Mouse (Mus musculus): ENCODE results near the gene B3gnt3. TPM values are rescaled to one million over a fixed set of nuclear protein-coding genes. Genes with fewer than 3 reads are reported as not detected.

The B3gnt3 gene
- polyA plus RNA-seq, 1 experiment from 2014 or later, result 1.6 TPM

DNA sequence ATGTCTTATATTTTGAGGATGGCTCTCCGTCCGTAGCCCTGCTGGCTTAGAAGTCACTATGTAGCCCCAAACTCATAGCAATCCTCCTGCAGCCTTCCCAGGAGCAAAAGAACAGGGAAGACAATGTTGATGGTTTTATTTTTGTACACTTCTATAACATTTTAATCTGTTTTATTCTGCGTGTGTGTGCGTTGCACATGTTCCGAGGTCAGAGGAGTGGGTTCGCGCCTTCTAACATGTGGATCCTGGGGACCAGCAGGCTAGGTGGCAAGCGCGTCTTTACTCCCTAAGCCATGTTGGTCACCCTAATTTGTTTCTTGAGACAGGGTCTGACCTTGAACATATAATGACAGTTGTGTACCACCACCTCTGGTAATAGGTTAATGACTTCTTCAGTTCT is 24.8 kb downstream of the B3gnt3 start:
- peak overlapping the region; percentile 94 for H3K4me2 ChIP-seq (replicated peaks; ENCODE audit: low read depth, low read length)
- peaks cover 24% of the 10 kb centered on the region; the same call in 1 of the 2 replicates for H3K4me1 ChIP-seq (ENCODE audit: control insufficient read depth, insufficient read depth, low read length)
- no peaks in the 10 kb centered on the region for H3K9me3 ChIP-seq (ENCODE audit: control insufficient read depth, low read length)
- H3K27ac ChIP-seq (ENCODE audit: low read depth, low read length), result no peak overlapping the region
- no peaks in the 10 kb centered on the region for H3K36me3 ChIP-seq (ENCODE audit: control insufficient read depth, insufficient read depth, low read length)
- H3K4me3 ChIP-seq (ENCODE audit: low read length), result peak overlapping the region; percentile 63
- no peak for ATAC-seq (ENCODE audit: low FRiP score, low TSS enrichment)
- WGBS, result 52% methylated on average over 9 of the region's 9 CpGs
- H3K27me3 ChIP-seq (ENCODE audit: control insufficient read depth, insufficient read depth, low read length), result peaks cover 61% of the 10 kb centered on the region
- H3K9ac ChIP-seq (ENCODE audit: low read depth, low read length), result peak overlapping the region; percentile 69

DNA sequence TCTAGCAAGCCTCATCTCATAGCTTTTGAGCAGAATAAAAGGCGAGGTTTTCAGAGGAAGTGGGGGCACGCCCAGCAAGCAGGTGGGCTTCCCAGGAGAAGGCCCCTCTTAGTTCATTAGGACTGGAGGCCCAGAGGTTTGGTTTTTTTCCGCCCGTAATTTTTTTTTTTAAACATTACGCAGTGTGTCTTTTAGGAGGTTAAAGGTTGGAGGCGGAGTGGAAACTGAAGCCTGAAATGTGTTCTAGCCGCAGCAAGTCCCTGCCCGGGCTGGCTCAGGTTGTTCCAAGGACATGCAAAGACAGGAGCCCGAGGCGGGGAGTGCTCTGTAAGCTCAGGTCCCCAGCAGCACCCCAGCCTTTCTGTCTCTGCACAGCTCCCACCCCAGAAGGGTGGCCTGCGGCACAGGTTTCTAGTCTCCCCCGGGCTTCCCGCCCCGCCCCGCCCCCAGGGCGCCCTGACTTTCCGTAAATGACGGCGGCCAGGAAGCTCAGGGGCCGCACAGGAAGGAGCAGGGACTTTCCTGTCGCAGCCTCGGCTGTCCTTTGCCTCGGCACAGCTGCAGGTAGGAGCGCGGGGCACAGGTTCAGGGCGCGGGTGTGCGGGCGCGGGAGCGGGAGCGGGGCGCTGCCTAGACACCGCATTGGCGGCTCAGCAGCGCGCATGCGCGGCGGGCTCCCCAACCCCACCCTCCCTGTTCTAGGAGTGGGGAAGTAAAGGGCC is 25.4 kb downstream of the B3gnt3 start, which contains the start of gene Jak3:
Jak3 (plus strand) TSS at position 277 of the 722 bp plus-strand sequence.
- no peaks in the 10 kb centered on the region for H3K36me3 ChIP-seq (ENCODE audit: control insufficient read depth, insufficient read depth, low read length)
- H3K4me3 ChIP-seq (ENCODE audit: low read length), result peak within 1 kb of the TSS; percentile 63
- no peaks in the 10 kb centered on the region for H3K9me3 ChIP-seq (ENCODE audit: control insufficient read depth, low read length)
- 0 out of 2 replicates have a peak, but pooled peaks have one; percentile 21 for ATAC-seq (ENCODE audit: low FRiP score, low TSS enrichment)
- peak within 1 kb of the TSS; percentile 94 for H3K4me2 ChIP-seq (replicated peaks; ENCODE audit: low read depth, low read length)
- peak within 1 kb of the TSS; percentile 69 for H3K9ac ChIP-seq (ENCODE audit: low read depth, low read length)
- H3K4me1 ChIP-seq (ENCODE audit: control insufficient read depth, insufficient read depth, low read length), result peaks cover 27% of the 10 kb centered on the region; the same call in 1 of the 2 replicates
- no peak within 1 kb of the TSS for H3K27ac ChIP-seq (ENCODE audit: low read depth, low read length)
- WGBS, result 3% methylated on average over 35 of the region's 40 CpGs
- H3K27me3 ChIP-seq (ENCODE audit: control insufficient read depth, insufficient read depth, low read length), result peaks cover 55% of the 10 kb centered on the region

DNA sequence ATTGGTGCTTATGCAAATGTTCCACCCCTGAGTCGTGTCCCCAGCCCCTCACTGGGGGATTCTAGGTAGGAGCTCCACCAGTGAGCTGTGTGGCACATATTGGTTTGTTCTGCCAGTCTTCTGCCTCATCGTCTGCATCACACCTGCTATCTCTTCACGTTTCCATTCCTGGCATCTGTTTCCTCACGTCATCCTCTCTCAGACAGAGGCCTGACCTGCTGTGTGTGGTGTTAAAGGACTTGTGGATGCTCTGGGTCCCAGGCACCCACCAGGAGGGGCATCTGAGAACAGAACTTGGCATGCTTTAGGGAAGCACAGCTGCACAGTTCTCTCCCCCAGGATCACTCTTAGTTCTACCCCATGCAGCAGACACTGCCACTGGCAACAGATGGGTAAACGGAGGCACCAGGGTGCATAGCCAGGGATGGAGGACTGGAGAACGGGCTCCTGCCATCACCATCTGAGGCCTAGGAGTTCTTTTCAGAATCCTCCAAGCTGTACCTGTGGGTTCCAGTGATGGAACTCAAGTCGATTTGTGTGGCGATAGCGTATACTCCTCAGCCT is 26.1 kb downstream of the B3gnt3 start:
- Histone ChIP-seq H3K9ac (ENCODE audit: low read depth, low read length) (no peak overlapping the region), H3K27ac (ENCODE audit: low read depth, low read length) (no peak overlapping the region), H3K4me1 (ENCODE audit: control insufficient read depth, insufficient read depth, low read length) (peaks cover 29% of the 10 kb centered on the region; the same call in 1 of the 2 replicates), H3K9me3 (ENCODE audit: control insufficient read depth, low read length) (no peaks in the 10 kb centered on the region), H3K27me3 (ENCODE audit: control insufficient read depth, insufficient read depth, low read length) (peaks cover 54% of the 10 kb centered on the region), H3K36me3 (ENCODE audit: control insufficient read depth, insufficient read depth, low read length) (no peaks in the 10 kb centered on the region), H3K4me2 (replicated peaks; ENCODE audit: low read depth, low read length) (peak overlapping the region; percentile 94), H3K4me3 (ENCODE audit: low read length) (peak overlapping the region; percentile 63; the same call in 1 of the 2 replicates)
- WGBS, result 35% methylated on average over 9 of the region's 9 CpGs
- ATAC-seq (ENCODE audit: low FRiP score, low TSS enrichment), result no peak

DNA sequence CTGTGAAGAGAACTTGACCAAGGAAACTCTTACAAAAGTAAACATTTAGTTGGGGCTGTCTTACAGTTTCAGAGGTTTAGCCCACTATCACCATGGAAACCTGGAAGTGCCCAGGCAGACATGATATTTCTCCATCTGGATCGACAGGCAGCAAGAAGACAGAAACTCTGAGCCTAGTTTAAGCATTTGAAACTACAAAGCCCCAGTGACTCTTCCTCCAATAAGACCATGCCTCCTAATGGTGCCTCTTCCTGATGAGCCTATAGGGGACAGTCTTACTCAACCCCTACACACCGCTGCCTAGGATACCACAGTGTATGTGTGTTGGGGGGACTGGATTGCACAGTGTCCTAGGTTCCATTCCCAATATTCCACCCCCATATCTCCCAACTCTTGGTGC is 27.5 kb downstream of the B3gnt3 start:
- H3K36me3 ChIP-seq (ENCODE audit: control insufficient read depth, insufficient read depth, low read length), result no peaks in the 10 kb centered on the region
- no peak overlapping the region for H3K9ac ChIP-seq (ENCODE audit: low read depth, low read length)
- H3K4me3 ChIP-seq (ENCODE audit: low read length), result no peak overlapping the region
- no peak overlapping the region for H3K4me2 ChIP-seq (replicated peaks; ENCODE audit: low read depth, low read length)
- H3K9me3 ChIP-seq (ENCODE audit: control insufficient read depth, low read length), result no peaks in the 10 kb centered on the region
- peaks cover 54% of the 10 kb centered on the region for H3K27me3 ChIP-seq (ENCODE audit: control insufficient read depth, insufficient read depth, low read length)
- 76% methylated on average over 2 of the region's 2 CpGs for WGBS
- H3K27ac ChIP-seq (ENCODE audit: low read depth, low read length), result no peak overlapping the region
- H3K4me1 ChIP-seq (ENCODE audit: control insufficient read depth, insufficient read depth, low read length), result peaks cover 23% of the 10 kb centered on the region; the same call in 1 of the 2 replicates
- no peak for ATAC-seq (ENCODE audit: low FRiP score, low TSS enrichment)

DNA sequence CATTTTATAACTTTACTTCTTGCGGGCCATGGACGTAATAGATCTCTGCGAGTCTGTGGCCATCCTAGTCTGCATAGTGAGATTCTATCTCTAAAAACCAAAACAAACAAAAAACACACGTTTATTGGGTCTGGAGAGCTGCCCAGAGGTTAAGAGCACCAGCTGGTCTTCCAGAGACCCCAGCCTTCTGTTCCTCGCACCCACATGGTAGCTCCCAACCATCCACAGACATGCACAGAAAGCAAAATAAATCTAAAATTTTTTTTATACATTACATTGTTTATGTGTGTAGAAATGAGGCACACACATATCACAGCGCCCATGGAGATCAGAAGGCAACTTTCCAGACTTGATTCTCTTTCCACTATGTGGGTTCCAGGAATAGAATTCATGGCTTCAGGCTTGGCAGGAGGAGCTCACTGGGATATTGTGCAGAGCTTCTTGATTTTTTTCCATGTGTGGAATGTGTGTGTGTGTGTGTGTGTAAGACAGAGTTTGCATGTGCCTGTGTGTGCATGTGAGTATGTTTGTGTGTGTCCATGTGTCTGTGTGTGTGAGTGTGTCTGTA is 29.3 kb downstream of the B3gnt3 start:
- Histone ChIP-seq H3K9me3 (ENCODE audit: control insufficient read depth, low read length) (no peaks in the 10 kb centered on the region), H3K4me3 (ENCODE audit: low read length) (peak overlapping the region; percentile 43; the same call in 1 of the 2 replicates), H3K4me2 (replicated peaks; ENCODE audit: low read depth, low read length) (peak overlapping the region; percentile 90), H3K4me1 (ENCODE audit: control insufficient read depth, insufficient read depth, low read length) (peaks cover 33% of the 10 kb centered on the region; the same call in 1 of the 2 replicates), H3K27ac (ENCODE audit: low read depth, low read length) (no peak overlapping the region), H3K27me3 (ENCODE audit: control insufficient read depth, insufficient read depth, low read length) (peaks cover 49% of the 10 kb centered on the region), H3K9ac (ENCODE audit: low read depth, low read length) (no peak overlapping the region), H3K36me3 (ENCODE audit: control insufficient read depth, insufficient read depth, low read length) (no peaks in the 10 kb centered on the region)
- ATAC-seq (ENCODE audit: low FRiP score, low TSS enrichment), result no peak
- 50% methylated on average over 6 of the region's 6 CpGs for WGBS

DNA sequence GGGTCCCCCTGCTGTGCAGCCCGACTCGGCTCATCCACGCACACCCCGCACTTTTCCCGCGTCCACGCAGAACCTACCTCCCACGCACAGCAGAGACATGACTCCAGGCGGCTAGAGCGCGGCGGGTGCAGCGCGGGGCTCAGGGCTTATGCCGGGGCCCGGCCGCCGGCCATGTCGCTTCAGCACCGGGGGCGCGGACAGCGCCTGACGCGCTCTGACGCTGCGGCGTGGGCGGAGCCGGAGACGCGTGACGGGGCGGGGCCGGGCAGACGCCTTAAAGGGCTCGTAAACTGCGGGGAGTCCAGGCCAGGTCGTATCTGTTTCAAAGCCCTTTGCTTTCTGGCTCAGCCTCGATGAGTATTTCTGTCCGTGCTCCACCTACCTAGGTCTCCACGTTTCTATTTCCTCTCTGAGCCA is 30.0 kb downstream of the B3gnt3 start, which contains the start of gene Unc13a:
Unc13a (minus strand) TSS at position 209 of the 417 bp plus-strand sequence.
- Histone ChIP-seq H3K27ac (ENCODE audit: low read depth, low read length) (no peak within 1 kb of the TSS), H3K9ac (ENCODE audit: low read depth, low read length) (0 out of 2 replicates have a peak within 1 kb of the TSS, but pooled peaks have one; percentile 28), H3K4me2 (replicated peaks; ENCODE audit: low read depth, low read length) (peak within 1 kb of the TSS; percentile 90), H3K9me3 (ENCODE audit: control insufficient read depth, low read length) (no peaks in the 10 kb centered on the region), H3K4me1 (ENCODE audit: control insufficient read depth, insufficient read depth, low read length) (peaks cover 32% of the 10 kb centered on the region; the same call in 1 of the 2 replicates), H3K27me3 (ENCODE audit: control insufficient read depth, insufficient read depth, low read length) (peaks cover 44% of the 10 kb centered on the region), H3K36me3 (ENCODE audit: control insufficient read depth, insufficient read depth, low read length) (no peaks in the 10 kb centered on the region), H3K4me3 (ENCODE audit: low read length) (peak within 1 kb of the TSS; percentile 43)
- 0% methylated on average over 42 of the region's 42 CpGs for WGBS
- ATAC-seq (ENCODE audit: low FRiP score, low TSS enrichment), result peak; percentile 71

DNA sequence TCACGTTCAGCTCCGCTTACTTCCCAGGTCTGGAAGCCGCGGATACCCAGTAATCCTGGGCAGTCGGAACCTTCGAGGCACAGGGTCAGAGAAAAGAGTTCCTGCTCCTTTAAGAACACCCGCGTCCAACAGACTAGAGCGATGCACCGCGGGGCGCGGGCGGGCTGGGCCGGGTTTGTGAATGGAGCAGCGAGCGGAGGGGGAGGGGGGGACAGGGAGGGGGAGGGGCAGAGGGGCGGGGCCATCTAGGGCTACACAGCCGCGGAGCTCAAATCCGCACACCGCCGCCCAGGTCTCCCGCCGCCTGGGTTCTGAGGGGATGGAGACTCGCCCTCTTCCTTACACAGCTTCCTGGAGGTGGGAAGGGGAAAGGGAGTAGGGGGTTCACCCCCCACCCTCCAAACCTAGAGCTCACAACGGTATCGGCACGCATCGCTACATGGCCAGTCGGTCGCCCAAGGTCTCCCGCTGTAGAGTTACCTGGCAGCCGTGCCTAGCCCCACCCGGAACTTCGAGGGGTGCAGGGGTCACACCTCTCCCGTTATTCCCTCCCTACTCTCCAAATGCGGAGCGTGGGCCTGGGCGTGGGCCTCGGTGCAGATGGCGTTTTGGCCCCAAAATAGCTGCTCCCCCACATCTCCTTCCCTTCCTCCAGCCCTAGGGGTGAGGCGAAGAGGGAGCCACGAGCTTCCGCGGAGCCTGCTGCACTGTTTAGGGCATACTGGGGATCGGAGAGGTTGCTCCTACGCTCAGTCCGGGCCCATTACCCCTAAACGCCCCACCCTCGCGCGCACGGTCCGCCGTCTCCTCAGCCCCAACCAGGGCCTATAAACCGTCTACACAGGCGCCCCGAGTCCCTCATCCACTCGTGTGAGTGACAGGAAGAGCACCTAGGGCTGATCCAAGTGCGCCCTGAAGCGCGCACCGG is 30.7 kb downstream of the B3gnt3 start:
- H3K4me2 ChIP-seq (replicated peaks; ENCODE audit: low read depth, low read length), result peak overlapping the region; percentile 90
- H3K36me3 ChIP-seq (ENCODE audit: control insufficient read depth, insufficient read depth, low read length), result no peaks in the 10 kb centered on the region
- peak overlapping the region; percentile 43 for H3K4me3 ChIP-seq (ENCODE audit: low read length)
- ATAC-seq (ENCODE audit: low FRiP score, low TSS enrichment), result peak; percentile 55
- H3K9me3 ChIP-seq (ENCODE audit: control insufficient read depth, low read length), result no peaks in the 10 kb centered on the region
- H3K4me1 ChIP-seq (ENCODE audit: control insufficient read depth, insufficient read depth, low read length), result peaks cover 28% of the 10 kb centered on the region; the same call in 1 of the 2 replicates
- no peak overlapping the region for H3K27ac ChIP-seq (ENCODE audit: low read depth, low read length)
- H3K27me3 ChIP-seq (ENCODE audit: control insufficient read depth, insufficient read depth, low read length), result peaks cover 41% of the 10 kb centered on the region
- WGBS, result under 1% methylated on average over 53 of the region's 64 CpGs
- no peak overlapping the region for H3K9ac ChIP-seq (ENCODE audit: low read depth, low read length)

DNA sequence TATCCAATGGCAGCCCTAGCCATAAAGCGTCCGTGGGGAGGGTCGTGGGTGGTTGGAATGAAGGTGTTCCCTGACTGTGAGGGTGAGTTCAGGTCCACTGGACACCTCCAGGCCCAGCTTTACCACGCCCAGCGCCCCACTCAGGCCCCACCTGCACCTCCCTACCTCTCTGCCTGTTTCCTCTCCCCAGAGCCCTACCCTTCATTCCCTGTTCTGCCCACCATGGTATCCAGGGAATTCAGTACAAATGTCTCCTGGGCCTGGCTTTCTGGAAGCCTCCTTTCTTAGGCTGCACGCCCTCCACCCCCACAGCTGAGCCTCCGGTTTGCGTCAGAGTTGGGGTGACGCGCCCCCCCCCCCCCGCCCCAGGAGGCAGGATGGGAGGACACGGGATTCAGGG is 31.4 kb downstream of the B3gnt3 start:
- Histone ChIP-seq H3K36me3 (ENCODE audit: control insufficient read depth, insufficient read depth, low read length) (no peaks in the 10 kb centered on the region), H3K27ac (ENCODE audit: low read depth, low read length) (no peak overlapping the region), H3K4me1 (ENCODE audit: control insufficient read depth, insufficient read depth, low read length) (peaks cover 25% of the 10 kb centered on the region; the same call in 1 of the 2 replicates)

More for the DNA sequence above, 31.4 kb downstream of the B3gnt3 start:
- H3K9me3 ChIP-seq (ENCODE audit: control insufficient read depth, low read length), result no peaks in the 10 kb centered on the region
- peaks cover 34% of the 10 kb centered on the region for H3K27me3 ChIP-seq (ENCODE audit: control insufficient read depth, insufficient read depth, low read length)
- no peak overlapping the region for H3K9ac ChIP-seq (ENCODE audit: low read depth, low read length)
- peak overlapping the region; percentile 43 for H3K4me3 ChIP-seq (ENCODE audit: low read length)
- no peak for ATAC-seq (ENCODE audit: low FRiP score, low TSS enrichment)
- 6% methylated on average over 11 of the region's 12 CpGs for WGBS
- H3K4me2 ChIP-seq (replicated peaks; ENCODE audit: low read depth, low read length), result peak overlapping the region; percentile 90

All from kidney, embryonic 14.5 days (tissue).